Mouse (Mus musculus) heart, embryonic 15.5 days (tissue): Measurements from ENCODE around the gene Rph3al. TPM values are rescaled to one million over a fixed set of nuclear protein-coding genes. Genes with fewer than 3 reads are reported as not detected.

ENCODE experiments used
- ATAC-seq: fragments of 200-750 bp; cut with Nextera tagmentation; replicated peaks from 2 replicates; pipeline ENCODE4 v1.8.0; 2017; ENCODE audit warnings: low read depth, moderate TSS enrichment; ENCODE audit not compliant: insufficient number of reproducible peaks, insufficient read depth, low FRiP score
- H3K27ac ChIP-seq: fragments of 300-500 bp; sonication (generic); 2 replicates; pipeline ENCODE4 v1.5.1; 2015; ENCODE audit warnings: mild to moderate bottlenecking, inconsistent platforms
- H3K27me3 ChIP-seq: fragments of 300-500 bp; sonication (generic); 2 replicates; pipeline ENCODE4 v1.6.1; 2015; ENCODE audit warnings: inconsistent platforms
- H3K36me3 ChIP-seq: fragments of 300-500 bp; sonication (generic); 2 replicates; pipeline ENCODE4 v1.6.1; 2015; ENCODE audit warnings: mild to moderate bottlenecking, inconsistent platforms
- H3K4me1 ChIP-seq: fragments of 300-500 bp; sonication (generic); replicated peaks from 2 replicates; pipeline ENCODE4 v1.6.1; 2015; ENCODE audit warnings: inconsistent platforms
- H3K4me2 ChIP-seq: fragments of 300-500 bp; sonication (generic); 2 replicates; pipeline ENCODE4 v1.6.1; 2015; ENCODE audit warnings: inconsistent platforms, mild to moderate bottlenecking, moderate library complexity
- H3K4me3 ChIP-seq: fragments of 300-500 bp; sonication (generic); 2 replicates; pipeline ENCODE4 v1.5.1; 2015; ENCODE audit warnings: mild to moderate bottlenecking, inconsistent platforms
- H3K9ac ChIP-seq: fragments of 300-500 bp; sonication (generic); 2 replicates; pipeline ENCODE4 v1.6.1; 2015; ENCODE audit warnings: mild to moderate bottlenecking, inconsistent platforms
- H3K9me3 ChIP-seq: fragments of 300-500 bp; sonication (generic); replicated peaks from 2 replicates; pipeline ENCODE4 v1.6.1; 2016; ENCODE audit warnings: inconsistent platforms
- WGBS: fragments of 180-500 bp; shearing (Covaris S2); methylation state at CpG from one replicate; pipeline ENCODE4 v1.1.7; 2015; ENCODE audit warnings: mixed read lengths; 5-methylcytosine and 5-hydroxymethylcytosine counted together
- polyA plus RNA-seq: library from polyadenylated mRNA; unstranded; fragments of >200 nt; fragmentation: Nextera tagmentation; extraction: Ambion mirVana; gene quantifications from 2 replicates; pipeline ENCODE4 v1.2.1, GENCODE M21; 2015

Rph3al gene
- polyA plus RNA-seq, 1 experiment from 2014 or later = 5.2 TPM

DNA sequence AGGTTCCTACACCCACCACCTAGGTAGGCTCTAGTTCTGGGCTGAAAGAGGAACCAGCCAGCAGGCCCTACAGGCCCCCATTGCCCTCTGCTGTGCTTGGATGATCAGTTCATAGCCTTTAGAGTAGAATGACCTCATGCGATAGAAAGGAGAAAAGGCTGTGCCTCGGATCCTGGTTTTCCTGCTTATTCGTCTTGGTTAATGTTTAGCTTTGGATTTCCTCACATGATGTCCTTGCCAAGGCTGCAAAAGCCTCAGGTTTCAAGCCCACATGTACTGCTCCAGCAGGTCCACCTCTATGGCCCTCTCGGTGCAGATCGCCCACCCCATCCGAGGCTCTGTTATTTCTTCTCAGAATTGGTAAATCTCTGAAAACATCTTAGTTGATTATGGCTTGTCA, 33.2 kb downstream of the Rph3al start:
- no peak overlapping the region for H3K4me3 ChIP-seq
- peaks cover 6% of the 10 kb centered on the region for H3K4me1 ChIP-seq
- H3K9ac ChIP-seq = no peak overlapping the region
- H3K36me3 ChIP-seq = no peaks in the 10 kb centered on the region
- ATAC-seq = no peak
- H3K27me3 ChIP-seq = no peaks in the 10 kb centered on the region
- no peaks in the 10 kb centered on the region for H3K9me3 ChIP-seq
- no peak overlapping the region for H3K27ac ChIP-seq
- no peak overlapping the region for H3K4me2 ChIP-seq
- 77% methylated on average over 6 of the region's 6 CpGs for WGBS

DNA sequence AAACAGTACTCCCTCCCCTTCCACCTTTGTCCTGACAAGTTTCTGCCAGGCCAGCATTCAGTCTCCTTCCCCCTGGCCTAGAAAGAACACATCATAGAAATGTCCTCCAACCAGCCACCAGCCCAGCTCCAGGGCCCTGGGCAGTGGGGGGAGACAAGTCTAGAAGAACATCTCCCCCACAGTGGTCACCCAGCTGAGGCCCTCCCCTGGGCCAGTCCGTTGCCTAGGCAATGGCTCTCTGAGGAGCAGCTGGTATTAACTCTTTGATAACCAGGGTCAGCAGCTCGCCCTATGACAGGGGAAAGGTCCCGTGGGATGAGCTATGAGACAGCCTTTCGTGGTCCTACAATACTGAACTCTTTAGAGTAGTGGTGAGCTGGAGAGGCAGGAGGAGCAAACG, 33.7 kb downstream of the Rph3al start:
- Histone ChIP-seq H3K4me3 (no peak overlapping the region), H3K4me2 (no peak overlapping the region), H3K27ac (no peak overlapping the region), H3K27me3 (no peaks in the 10 kb centered on the region), H3K9me3 (no peaks in the 10 kb centered on the region), H3K36me3 (no peaks in the 10 kb centered on the region), H3K4me1 (peaks cover 6% of the 10 kb centered on the region), H3K9ac (no peak overlapping the region)
- 56% methylated on average over 5 of the region's 5 CpGs for WGBS
- ATAC-seq = no peak

DNA sequence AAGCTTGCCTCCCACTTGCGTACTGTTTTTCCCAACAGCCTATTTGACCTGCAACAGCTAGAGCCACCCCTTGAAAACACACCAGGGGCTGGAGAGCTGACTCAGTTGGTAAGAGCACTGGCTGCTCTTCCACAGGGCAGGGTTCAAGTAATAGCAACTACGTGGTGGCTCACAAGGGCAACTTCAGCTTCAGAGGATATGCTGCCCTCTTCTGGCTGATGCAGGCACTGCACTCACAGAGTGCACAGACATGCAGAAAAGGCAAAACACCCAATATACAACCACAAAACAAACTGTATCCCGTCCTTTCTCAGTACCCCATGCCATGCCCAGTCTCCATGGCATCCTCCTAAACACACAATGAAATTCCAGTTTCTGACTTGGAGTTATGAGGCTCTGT, 34.7 kb downstream of the Rph3al start:
- no peak overlapping the region for H3K4me3 ChIP-seq
- WGBS = 81% methylated on average over 3 of the region's 3 CpGs
- H3K9me3 ChIP-seq = no peaks in the 10 kb centered on the region
- H3K36me3 ChIP-seq = no peaks in the 10 kb centered on the region
- no peak overlapping the region for H3K9ac ChIP-seq
- ATAC-seq = no peak
- H3K27me3 ChIP-seq = no peaks in the 10 kb centered on the region
- no peak overlapping the region for H3K4me2 ChIP-seq
- peaks cover 6% of the 10 kb centered on the region for H3K4me1 ChIP-seq
- no peak overlapping the region for H3K27ac ChIP-seq

DNA sequence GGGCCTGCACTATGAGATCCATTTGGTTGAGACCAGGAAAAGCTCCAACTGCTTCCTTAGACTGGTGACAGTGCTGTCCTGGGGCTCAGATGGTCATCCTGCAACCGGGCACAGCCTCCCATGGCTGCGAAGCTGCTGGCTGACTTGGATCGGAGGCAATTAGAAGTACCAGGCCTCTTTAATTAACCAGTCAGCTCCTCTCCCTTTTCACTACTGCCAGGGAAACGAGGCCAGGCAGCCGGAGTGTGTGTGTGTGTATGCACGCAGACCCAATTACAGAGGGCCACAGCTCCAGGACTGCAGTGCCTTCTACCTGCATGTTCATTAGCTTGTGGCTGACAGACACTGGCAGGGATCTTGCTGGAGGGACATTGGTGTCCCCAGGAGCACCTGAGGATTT, 36.9 kb downstream of the Rph3al start:
- H3K4me1 ChIP-seq = peaks cover 10% of the 10 kb centered on the region
- ATAC-seq = no peak
- WGBS = 78% methylated on average over 6 of the region's 6 CpGs

DNA sequence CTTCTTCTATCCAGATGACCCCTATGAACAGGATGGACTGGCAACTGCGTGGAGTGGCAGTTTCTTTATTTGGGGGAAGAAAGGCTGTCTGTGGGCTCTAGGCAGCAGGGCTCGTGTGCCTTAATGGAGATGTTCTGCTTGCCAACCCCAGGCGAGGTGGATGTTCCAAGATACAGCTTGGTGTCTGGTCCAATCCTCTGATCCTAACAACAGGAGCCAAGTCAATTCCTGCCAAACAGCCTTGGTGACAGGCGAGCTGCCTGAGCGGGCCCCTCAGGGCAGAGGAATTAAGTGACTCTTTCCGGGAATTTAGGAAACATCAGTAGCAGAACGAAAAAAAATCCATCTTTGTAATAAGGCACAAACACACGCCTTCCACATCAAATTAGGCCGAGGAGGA, 38.6 kb downstream of the Rph3al start:
- H3K9me3 ChIP-seq = no peaks in the 10 kb centered on the region
- no peak overlapping the region for H3K9ac ChIP-seq
- no peaks in the 10 kb centered on the region for H3K36me3 ChIP-seq
- ATAC-seq = no peak
- no peak overlapping the region for H3K4me3 ChIP-seq
- H3K27me3 ChIP-seq = no peaks in the 10 kb centered on the region
- 64% methylated on average over 9 of the region's 9 CpGs for WGBS
- H3K4me2 ChIP-seq = no peak overlapping the region
- no peak overlapping the region for H3K27ac ChIP-seq
- H3K4me1 ChIP-seq = peaks cover 7% of the 10 kb centered on the region

More for the DNA sequence above, 36.9 kb downstream of the Rph3al start:
- Histone ChIP-seq H3K4me2 (no peak overlapping the region), H3K9ac (no peak overlapping the region), H3K27ac (no peak overlapping the region), H3K27me3 (no peaks in the 10 kb centered on the region), H3K9me3 (no peaks in the 10 kb centered on the region), H3K4me3 (no peak overlapping the region), H3K36me3 (no peaks in the 10 kb centered on the region)

DNA sequence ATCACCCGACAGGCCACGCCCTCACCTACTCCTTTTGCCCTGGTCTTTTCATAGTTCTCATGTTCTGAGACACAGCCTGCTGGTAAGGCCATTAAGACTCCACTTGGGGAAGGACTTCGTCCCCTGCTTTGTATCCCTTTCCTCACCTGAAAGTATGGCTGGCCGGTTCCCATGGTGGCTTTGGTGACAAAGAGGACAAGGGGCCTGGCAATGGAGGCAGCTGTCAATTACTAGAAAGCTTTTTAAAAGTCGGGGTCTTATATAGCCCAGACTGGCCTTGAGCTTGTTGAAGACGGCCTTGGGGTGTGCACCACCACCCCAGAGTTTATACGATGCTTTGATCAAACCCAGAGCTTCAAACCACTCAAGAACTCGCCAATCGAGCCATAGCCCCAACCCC, 39.7 kb downstream of the Rph3al start:
- no peak overlapping the region for H3K4me2 ChIP-seq
- no peak overlapping the region for H3K4me3 ChIP-seq
- no peaks in the 10 kb centered on the region for H3K9me3 ChIP-seq
- H3K9ac ChIP-seq = no peak overlapping the region
- 91% methylated on average over 9 of the region's 9 CpGs for WGBS
- H3K36me3 ChIP-seq = no peaks in the 10 kb centered on the region
- H3K27ac ChIP-seq = no peak overlapping the region
- H3K27me3 ChIP-seq = no peaks in the 10 kb centered on the region
- no peak for ATAC-seq
- peaks cover 4% of the 10 kb centered on the region; the same call in 1 of the 2 replicates for H3K4me1 ChIP-seq

DNA sequence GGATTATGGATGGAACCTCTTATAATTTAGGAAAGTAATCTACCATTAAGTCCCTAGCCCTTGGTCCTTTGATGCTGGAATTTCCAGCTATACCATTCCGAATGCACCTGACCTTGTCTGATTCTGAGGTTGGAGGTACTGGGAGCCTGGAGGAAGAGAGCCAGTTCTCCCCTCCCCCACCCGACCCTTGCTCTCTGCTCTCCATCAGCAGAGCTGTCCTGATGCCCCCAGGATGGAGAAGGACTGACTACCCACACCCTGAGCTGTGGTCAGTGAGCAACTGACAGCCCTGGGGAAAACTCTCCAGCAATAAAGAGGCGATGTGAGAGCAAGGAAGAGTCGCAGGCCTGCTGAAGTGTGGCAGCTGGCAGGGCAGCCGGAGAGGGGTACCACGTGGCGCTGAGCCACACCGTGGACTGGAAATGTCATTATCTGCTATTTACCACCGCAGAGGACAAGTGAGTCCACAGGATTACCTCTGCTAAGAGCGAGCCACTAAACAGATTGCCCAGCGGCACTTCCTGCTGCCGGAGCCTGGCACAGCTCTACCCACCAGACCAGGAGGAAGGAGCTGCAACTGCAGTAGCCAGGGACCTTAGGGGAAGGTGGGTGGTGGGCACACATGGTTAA, 43.3 kb downstream of the Rph3al start:
- Histone ChIP-seq H3K9me3 (no peaks in the 10 kb centered on the region), H3K27me3 (no peaks in the 10 kb centered on the region), H3K4me1 (peaks cover 4% of the 10 kb centered on the region; the same call in 1 of the 2 replicates), H3K4me2 (no peak overlapping the region), H3K36me3 (no peaks in the 10 kb centered on the region), H3K27ac (no peak overlapping the region), H3K4me3 (no peak overlapping the region), H3K9ac (no peak overlapping the region)
- 67% methylated on average over 12 of the region's 12 CpGs for WGBS
- ATAC-seq = no peak; the same call in 1 of the 2 replicates

DNA sequence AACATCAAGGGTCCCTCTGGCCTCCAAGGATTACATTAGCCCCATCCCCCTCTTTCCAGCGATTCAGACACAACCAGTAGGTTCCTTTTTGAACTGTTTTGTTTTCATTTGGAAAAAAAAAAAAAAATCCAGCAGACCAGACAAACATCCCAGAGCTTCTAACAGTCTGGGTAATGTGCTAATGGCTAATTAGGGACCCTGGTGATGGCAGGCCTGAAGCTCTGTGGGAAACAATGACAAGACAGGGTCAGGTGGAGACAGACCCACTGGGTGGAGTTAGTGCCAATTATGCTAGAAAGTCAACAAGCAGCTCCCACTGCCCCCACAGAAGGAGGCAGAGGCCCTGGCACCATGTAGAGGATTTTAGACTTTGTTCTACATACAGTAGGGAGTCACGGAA, 44.3 kb downstream of the Rph3al start:
- WGBS = 65% methylated on average over 2 of the region's 2 CpGs

DNA sequence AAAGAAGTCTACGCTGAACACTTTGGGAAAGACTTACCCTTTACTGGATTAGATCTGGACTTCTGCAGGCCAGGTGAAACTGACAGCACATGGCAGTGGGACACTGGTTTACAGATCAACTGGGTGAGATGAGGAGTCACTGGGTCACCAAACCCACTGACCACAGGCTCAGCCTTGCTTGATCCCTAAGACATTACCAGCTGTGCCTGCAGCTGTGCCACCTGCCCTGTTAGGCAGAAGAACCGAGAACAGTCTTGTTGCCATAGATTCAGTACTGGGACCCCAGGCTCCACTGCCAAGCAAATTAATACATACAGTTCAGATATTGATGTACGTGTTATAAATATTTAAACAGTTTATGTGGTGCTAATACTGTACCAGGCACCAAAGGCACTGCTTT, 50.9 kb downstream of the Rph3al start:
- no peak for ATAC-seq
- WGBS = 78% methylated on average over 3 of the region's 3 CpGs
- Histone ChIP-seq H3K9ac (no peak overlapping the region), H3K27ac (no peak overlapping the region), H3K4me1 (no peaks in the 10 kb centered on the region), H3K4me2 (no peak overlapping the region), H3K36me3 (no peaks in the 10 kb centered on the region), H3K4me3 (no peak overlapping the region), H3K9me3 (no peaks in the 10 kb centered on the region), H3K27me3 (no peaks in the 10 kb centered on the region)

More for the DNA sequence above, 44.3 kb downstream of the Rph3al start:
- Histone ChIP-seq H3K4me3 (no peak overlapping the region), H3K36me3 (no peaks in the 10 kb centered on the region), H3K4me2 (no peak overlapping the region), H3K4me1 (peaks cover 4% of the 10 kb centered on the region; the same call in 1 of the 2 replicates), H3K9ac (no peak overlapping the region), H3K27ac (no peak overlapping the region), H3K27me3 (no peaks in the 10 kb centered on the region), H3K9me3 (no peaks in the 10 kb centered on the region)
- ATAC-seq = no peak

DNA sequence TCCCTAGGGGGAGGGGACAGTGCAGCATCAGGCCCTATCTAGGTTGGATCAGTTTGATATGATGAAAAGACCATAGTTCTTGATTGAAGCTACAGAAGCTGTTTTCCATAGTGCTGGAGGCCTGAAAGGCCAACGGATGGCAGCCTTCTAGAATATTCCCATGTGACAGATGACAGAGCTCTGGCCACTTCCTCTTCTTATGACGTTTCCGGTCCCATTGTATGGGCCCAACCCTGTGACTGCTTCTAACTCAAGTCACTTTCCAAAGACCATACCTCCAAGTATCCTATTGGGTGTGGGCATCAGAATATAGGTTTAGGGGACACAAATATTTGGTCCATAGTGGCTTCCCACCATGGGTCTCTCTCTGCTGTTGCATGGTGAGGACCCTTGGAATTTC, 57.0 kb downstream of the Rph3al start:
- H3K9me3 ChIP-seq = no peaks in the 10 kb centered on the region
- H3K4me1 ChIP-seq = peaks cover 16% of the 10 kb centered on the region
- no peaks in the 10 kb centered on the region for H3K27me3 ChIP-seq
- no peak overlapping the region for H3K4me2 ChIP-seq
- no peak overlapping the region for H3K27ac ChIP-seq
- H3K9ac ChIP-seq = no peak overlapping the region
- ATAC-seq = no peak
- H3K36me3 ChIP-seq = no peaks in the 10 kb centered on the region
- WGBS = 68% methylated on average over 3 of the region's 3 CpGs
- H3K4me3 ChIP-seq = no peak overlapping the region

DNA sequence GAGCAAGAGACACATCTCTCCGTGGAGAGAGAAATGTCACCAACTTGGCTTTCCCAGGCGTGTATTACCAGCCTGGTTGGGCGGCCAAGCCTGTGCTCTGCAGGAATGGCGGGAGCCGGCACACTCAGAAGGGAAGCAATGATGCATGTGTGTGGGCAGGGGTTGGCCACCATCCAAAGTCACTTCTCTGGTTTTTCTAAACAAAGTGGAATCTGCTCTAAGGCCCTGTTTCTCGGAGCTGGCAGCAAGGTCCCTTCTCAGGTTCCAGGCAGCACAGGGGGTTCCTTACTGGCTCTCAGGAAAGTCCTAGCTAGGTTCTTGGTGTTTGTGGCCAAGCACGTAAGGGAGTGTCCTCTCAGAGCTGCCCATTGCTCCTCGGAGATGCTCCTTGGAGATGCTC, 58.2 kb downstream of the Rph3al start:
- no peak overlapping the region; the same call in 1 of the 2 replicates for H3K27ac ChIP-seq
- WGBS = 52% methylated on average over 8 of the region's 8 CpGs

DNA sequence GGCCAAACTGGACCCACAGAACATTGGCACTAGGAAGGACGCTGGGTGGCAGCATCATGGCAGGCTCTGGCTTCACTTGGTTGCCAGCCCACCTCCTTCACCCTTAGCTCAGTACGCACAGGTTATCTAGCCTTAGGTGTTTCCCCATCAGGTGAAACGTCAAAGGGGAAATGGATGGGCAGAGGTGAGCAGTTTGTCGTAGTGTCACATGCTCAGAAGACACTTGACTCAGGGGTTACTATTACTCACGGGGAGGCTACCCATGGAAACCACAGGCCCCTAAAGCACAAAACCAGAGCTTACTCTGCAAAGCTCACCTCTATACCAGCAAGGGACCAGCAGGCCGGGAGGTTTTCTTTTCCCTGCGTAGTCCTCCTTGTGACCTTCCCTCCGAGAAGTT, 59.8 kb downstream of the Rph3al start:
- 82% methylated on average over 8 of the region's 8 CpGs for WGBS
- Histone ChIP-seq H3K4me1 (peaks cover 22% of the 10 kb centered on the region), H3K9ac (no peak overlapping the region), H3K9me3 (no peaks in the 10 kb centered on the region), H3K4me3 (no peak overlapping the region), H3K27me3 (no peaks in the 10 kb centered on the region), H3K4me2 (no peak overlapping the region), H3K27ac (no peak overlapping the region), H3K36me3 (no peaks in the 10 kb centered on the region)
- ATAC-seq = no peak

More for the DNA sequence above, 58.2 kb downstream of the Rph3al start:
- H3K4me2 ChIP-seq = no peak overlapping the region
- ATAC-seq = no peak
- H3K36me3 ChIP-seq = no peaks in the 10 kb centered on the region
- H3K9ac ChIP-seq = no peak overlapping the region
- H3K4me1 ChIP-seq = peaks cover 22% of the 10 kb centered on the region
- H3K27me3 ChIP-seq = no peaks in the 10 kb centered on the region
- no peak overlapping the region for H3K4me3 ChIP-seq
- H3K9me3 ChIP-seq = no peaks in the 10 kb centered on the region
